Mouse (Mus musculus): ENCODE results near the gene Acot6. TPM values are rescaled to one million over a fixed set of nuclear protein-coding genes. Genes with fewer than 3 reads are reported as not detected.
"Not testable (repeated sequence)": the region's sequence is repeated elsewhere in the genome, so short reads cannot be mapped to it uniquely, and the experiment has no call there.

Gene Acot6
- 0.62 and 0.75 TPM in 2 replicates for polyA plus RNA-seq (2011; ENCODE audit: insufficient read depth, insufficient read length, low replicate concordance, missing spikeins)

DNA sequence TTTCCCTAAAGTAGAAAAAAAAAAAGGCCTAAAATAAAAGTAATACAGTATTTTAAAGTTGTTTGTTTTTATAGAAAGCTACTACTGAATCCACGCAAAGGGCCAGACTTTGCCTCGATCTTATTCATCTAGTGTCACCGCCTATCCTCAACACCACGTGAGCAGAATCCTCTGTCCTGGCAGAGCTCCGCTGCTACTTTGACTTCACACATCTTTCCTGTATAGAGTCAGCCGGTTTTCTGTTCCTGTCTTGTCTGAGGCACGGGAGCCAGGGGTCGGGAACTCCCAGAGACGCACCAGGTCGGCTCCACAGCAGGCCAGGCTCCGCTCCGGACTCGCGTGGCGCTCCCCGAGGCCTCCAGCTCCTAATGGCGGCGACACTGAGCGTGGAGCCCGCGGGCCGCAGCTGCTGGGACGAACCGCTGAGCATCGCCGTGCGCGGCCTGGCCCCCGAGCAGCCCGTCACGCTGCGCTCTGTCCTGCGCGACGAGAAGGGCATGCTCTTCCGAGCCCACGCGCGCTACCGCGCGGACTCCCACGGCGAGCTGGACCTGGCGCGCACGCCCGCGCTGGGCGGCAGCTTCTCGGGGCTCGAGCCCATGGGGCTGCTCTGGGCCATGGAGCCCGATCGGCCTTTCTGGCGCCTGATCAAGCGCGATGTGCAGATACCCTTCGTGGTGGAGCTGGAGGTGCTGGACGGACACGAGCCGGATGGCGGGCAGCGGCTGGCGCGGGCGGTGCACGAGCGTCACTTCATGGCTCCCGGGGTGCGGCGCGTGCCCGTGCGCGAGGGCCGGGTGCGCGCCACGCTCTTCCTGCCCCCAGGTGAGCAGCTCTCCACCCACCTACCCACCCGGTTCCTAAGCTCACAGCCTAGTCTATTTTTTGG is at the start of gene Acot6:
Gene Acot6 (plus strand): TSS at position 51 of the 889 bp plus-strand sequence.
- peak within 1 kb of the TSS; percentile 61 for H3K4me3 ChIP-seq (replicated peaks; ENCODE audit: control insufficient read depth, low read depth, low read length)
- not testable (repeated sequence) for H3K27ac ChIP-seq (ENCODE audit: control insufficient read depth, insufficient read depth, low read depth, low read length, poor library complexity); H3K4me1 ChIP-seq (ENCODE audit: control insufficient read depth, insufficient read depth, low read length)
- 0 out of 2 replicates have a peak, but pooled peaks have one; percentile 15 for TF ChIP-seq POLR2A (IDR thresholded peaks at IDR 0.05; ENCODE audit: borderline replicate concordance, control insufficient read depth, low read depth, low read length)
- WGBS: 1% methylated on average over 80 of the region's 80 CpGs

DNA sequence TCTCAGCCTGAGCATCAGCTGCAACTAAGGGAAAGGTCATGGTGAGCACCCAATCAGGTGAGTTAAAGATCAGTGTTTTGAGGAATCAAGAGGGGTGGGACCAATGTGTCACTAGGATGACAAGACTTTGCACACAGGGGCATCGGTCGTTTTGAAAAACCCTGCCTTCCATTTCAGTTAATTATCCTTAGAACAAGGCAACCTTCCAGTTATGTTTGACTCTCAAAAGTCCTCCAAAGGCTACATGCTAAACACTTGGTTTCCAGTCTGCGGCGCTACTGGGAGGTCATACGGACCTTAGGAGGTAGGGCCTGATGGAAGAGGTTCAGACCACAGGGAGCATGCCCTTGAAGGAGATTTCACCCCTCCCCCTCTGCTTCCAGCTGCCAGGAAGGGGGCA is 49.7 kb upstream of the Acot6 start:
- 82% methylated on average over 5 of the region's 5 CpGs for WGBS
- H3K4me3 ChIP-seq (replicated peaks; ENCODE audit: control insufficient read depth, low read depth, low read length); H3K27ac ChIP-seq (ENCODE audit: control insufficient read depth, insufficient read depth, low read depth, low read length, poor library complexity); H3K4me1 ChIP-seq (ENCODE audit: control insufficient read depth, insufficient read depth, low read length): not testable (repeated sequence)

DNA sequence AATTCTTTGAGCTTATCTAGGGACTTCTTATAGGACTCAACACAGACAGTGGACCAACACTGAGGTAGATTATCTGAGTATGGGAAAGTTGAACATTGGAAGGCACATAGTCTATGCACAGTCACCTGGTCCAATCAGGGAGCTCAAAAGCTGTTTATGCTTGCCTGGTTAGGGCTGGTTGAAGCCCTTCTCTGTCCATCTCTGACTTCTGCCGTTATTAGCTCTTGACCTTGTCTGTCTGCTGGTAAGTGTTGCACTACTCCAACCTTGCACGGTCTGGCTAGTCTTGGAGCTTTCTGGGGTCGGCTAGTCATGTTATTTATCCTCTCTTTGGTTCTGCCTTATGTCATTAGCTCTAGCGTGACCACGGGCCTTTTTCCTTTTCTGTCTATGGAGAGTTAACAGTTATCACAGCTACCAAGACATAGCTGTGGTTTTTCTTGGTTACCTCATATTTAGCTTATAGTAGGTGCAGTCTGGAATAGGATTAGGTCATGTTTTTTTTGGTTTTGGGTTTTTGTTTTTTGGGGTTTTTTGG is 48.4 kb upstream of the Acot6 start, which contains the start of gene Acot3:
Gene Acot3 (plus strand): TSS at position 208 of the 538 bp plus-strand sequence.
- Histone ChIP-seq H3K4me3 (replicated peaks; ENCODE audit: control insufficient read depth, low read depth, low read length) (no peak within 1 kb of the TSS), H3K4me1 (ENCODE audit: control insufficient read depth, insufficient read depth, low read length) (no peaks in the 10 kb centered on the region), H3K27ac (ENCODE audit: control insufficient read depth, insufficient read depth, low read depth, low read length, poor library complexity) (no peak within 1 kb of the TSS)
- 37% methylated on average over 5 of the region's 5 CpGs for WGBS
- TF ChIP-seq CTCF (IDR thresholded peaks at IDR 0.05; ENCODE audit: control insufficient read depth, insufficient read depth, low read length) (no peak), POLR2A (IDR thresholded peaks at IDR 0.05; ENCODE audit: borderline replicate concordance, control insufficient read depth, low read depth, low read length) (no peak)

DNA sequence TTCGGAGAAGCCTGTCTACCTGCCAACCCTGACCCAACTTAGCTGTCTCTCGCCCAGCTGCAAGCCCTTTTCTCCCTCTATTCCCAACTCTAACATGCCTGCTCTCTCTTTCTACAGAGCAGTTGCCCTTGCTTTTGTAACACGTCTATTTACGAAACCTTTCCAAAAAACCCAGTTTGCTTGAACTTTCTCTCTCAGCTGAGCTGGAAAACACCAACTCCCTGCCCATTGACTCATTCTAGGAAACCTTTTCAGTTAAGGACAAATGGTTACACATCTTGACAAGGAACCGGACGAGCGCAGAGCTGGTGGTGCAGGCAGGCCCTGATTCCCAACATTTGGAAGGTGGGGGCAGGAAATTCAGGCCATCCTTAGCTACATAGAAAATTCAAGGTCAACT is 47.8 kb upstream of the Acot6 start:
- H3K27ac ChIP-seq (ENCODE audit: control insufficient read depth, insufficient read depth, low read depth, low read length, poor library complexity): no peak overlapping the region
- H3K4me3 ChIP-seq (replicated peaks; ENCODE audit: control insufficient read depth, low read depth, low read length): no peak overlapping the region
- H3K4me1 ChIP-seq (ENCODE audit: control insufficient read depth, insufficient read depth, low read length): no peaks in the 10 kb centered on the region
- 77% methylated on average over 7 of the region's 7 CpGs for WGBS
- TF ChIP-seq CTCF (IDR thresholded peaks at IDR 0.05; ENCODE audit: control insufficient read depth, insufficient read depth, low read length) (no peak), POLR2A (IDR thresholded peaks at IDR 0.05; ENCODE audit: borderline replicate concordance, control insufficient read depth, low read depth, low read length) (no peak)

DNA sequence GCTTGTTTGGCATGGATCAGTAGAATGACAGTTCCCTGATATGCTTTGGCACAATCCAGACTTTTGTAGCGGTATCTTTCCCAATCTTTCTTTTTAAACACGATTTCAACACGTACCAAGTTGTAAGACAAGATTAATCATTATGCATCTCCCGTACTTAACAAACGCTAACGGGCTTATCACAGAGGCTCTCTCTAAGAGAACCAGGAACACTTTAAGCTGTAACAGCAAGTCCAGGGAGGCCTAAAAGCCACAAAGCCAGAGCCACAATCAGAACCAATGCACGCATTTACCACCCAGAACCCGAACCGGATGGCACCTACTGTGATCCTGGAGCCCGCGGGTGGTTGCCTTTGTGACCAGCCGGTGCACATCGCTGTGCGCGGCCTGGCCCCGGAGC is 47.3 kb upstream of the Acot6 start:
- TF ChIP-seq CTCF (IDR thresholded peaks at IDR 0.05; ENCODE audit: control insufficient read depth, insufficient read depth, low read length) (no peak), POLR2A (IDR thresholded peaks at IDR 0.05; ENCODE audit: borderline replicate concordance, control insufficient read depth, low read depth, low read length) (no peak)
- WGBS: 12% methylated on average over 16 of the region's 16 CpGs
- Histone ChIP-seq H3K4me3 (replicated peaks; ENCODE audit: control insufficient read depth, low read depth, low read length) (no peak overlapping the region), H3K27ac (ENCODE audit: control insufficient read depth, insufficient read depth, low read depth, low read length, poor library complexity) (no peak overlapping the region), H3K4me1 (ENCODE audit: control insufficient read depth, insufficient read depth, low read length) (no peaks in the 10 kb centered on the region)

DNA sequence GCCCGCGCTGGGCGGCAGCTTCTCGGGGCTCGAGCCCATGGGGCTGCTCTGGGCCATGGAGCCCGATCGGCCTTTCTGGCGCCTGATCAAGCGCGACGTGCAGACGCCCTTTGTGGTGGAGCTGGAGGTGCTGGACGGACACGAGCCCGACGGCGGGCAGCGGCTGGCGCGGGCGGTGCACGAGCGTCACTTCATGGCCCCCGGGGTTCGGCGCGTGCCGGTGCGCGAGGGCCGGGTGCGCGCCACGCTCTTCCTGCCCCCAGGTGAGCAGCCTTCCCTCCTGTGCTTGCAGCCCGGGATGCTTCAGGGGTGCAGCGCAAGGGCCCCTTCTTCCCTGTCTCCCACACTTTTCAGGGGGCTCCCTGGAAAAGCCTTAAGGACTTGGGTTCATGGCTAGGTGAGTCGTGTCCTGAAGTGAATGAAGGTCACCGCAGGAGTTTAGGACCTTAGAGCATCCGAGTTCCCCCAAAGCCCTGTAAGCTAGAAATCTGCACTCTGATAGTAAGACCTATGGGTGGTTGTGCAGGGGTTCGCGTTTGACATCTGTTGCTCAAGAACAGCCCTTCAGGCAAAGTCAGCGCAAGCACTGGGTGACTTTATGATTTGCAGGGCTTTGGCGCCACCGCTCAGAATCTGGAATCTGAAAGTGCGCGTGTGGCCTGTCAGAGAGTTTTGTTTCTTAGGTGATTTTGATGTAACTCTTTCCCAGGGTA is 46.6 kb upstream of the Acot6 start:
- Histone ChIP-seq H3K4me3 (replicated peaks; ENCODE audit: control insufficient read depth, low read depth, low read length) (no peak overlapping the region), H3K4me1 (ENCODE audit: control insufficient read depth, insufficient read depth, low read length) (no peaks in the 10 kb centered on the region), H3K27ac (ENCODE audit: control insufficient read depth, insufficient read depth, low read depth, low read length, poor library complexity) (no peak overlapping the region)
- TF ChIP-seq POLR2A (IDR thresholded peaks at IDR 0.05; ENCODE audit: borderline replicate concordance, control insufficient read depth, low read depth, low read length): no peak
- TF ChIP-seq CTCF (IDR thresholded peaks at IDR 0.05; ENCODE audit: control insufficient read depth, insufficient read depth, low read length): no peak
- WGBS: 2% methylated on average over 37 of the region's 46 CpGs

DNA sequence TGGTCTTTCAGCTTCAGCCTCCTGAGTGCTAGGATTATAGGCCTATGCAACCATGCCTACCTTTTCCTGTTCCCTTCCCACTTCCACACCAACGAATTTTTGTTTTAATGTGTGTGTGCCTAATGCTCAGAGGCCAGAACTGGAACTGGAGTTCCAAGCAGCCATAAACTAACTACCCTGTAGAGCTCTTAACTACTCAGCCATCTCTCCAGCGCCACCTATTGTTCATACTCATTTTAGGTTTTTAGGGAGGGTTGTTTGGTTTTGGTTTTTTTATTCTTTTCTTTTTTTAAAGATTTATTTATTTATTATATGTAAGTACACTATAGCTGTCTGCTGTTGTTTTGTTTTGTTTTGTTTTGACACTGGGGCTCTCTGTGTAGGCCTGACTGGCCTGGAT is 39.5 kb upstream of the Acot6 start:
- Histone ChIP-seq H3K4me1 (ENCODE audit: control insufficient read depth, insufficient read depth, low read length) (no peaks in the 10 kb centered on the region), H3K4me3 (replicated peaks; ENCODE audit: control insufficient read depth, low read depth, low read length) (no peak overlapping the region), H3K27ac (ENCODE audit: control insufficient read depth, insufficient read depth, low read depth, low read length, poor library complexity) (no peak overlapping the region)
- WGBS: 1% methylated on average over 2 of the region's 2 CpGs
- TF ChIP-seq POLR2A (IDR thresholded peaks at IDR 0.05; ENCODE audit: borderline replicate concordance, control insufficient read depth, low read depth, low read length) (no peak), CTCF (IDR thresholded peaks at IDR 0.05; ENCODE audit: control insufficient read depth, insufficient read depth, low read length) (no peak)

DNA sequence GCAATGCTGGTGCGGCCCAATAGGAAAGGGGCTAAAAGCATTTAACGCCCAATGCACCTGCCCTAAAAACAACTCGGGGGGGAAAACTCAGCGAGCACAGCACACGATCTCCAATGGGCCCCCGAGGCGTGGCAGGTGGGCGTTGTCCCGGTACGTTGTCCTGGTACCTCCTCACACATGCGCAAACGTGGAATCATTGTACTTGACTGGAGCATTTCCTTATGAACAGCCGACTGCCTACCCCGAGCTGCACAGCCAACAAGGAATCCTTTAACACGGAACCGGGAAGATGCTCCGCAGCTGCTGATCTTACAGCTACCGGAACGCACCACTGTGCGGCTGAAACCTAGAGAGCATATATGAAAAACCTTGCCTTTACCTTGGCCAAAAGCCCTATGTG is 38.1 kb upstream of the Acot6 start:
- no peak overlapping the region for H3K27ac ChIP-seq (ENCODE audit: control insufficient read depth, insufficient read depth, low read depth, low read length, poor library complexity)
- no peak overlapping the region for H3K4me3 ChIP-seq (replicated peaks; ENCODE audit: control insufficient read depth, low read depth, low read length)
- H3K4me1 ChIP-seq (ENCODE audit: control insufficient read depth, insufficient read depth, low read length): no peaks in the 10 kb centered on the region
- TF ChIP-seq CTCF (IDR thresholded peaks at IDR 0.05; ENCODE audit: control insufficient read depth, insufficient read depth, low read length) (no peak), POLR2A (IDR thresholded peaks at IDR 0.05; ENCODE audit: borderline replicate concordance, control insufficient read depth, low read depth, low read length) (no peak)
- WGBS: 88% methylated on average over 20 of the region's 20 CpGs
